Mouse (Mus musculus) gastrocnemius, postnatal 4 days (tissue): Measurements from ENCODE around the gene Pou3f1. TPM values are rescaled to one million over a fixed set of nuclear protein-coding genes. Genes with fewer than 3 reads are reported as not detected.

ENCODE experiments used
- DNase-seq, 2 experiments: peaks; one replicate each; pipeline ENCODE4 v3.0.0; 2021 to 2022; ENCODE audit warnings: low spot score in 2 of 2, mixed read lengths in 2 of 2
- long read RNA-seq, 2 experiments: library from polyadenylated mRNA; stranded (forward); transcript quantifications; one replicate each; pipeline ENCODE4 v2.0.0; 2021
- total RNA-seq, 2 experiments: library from RNA; stranded (reverse); gene quantifications; 2 replicates each; pipeline ENCODE4 v1.2.3; 2021

The Pou3f1 gene
- 1 to 10 TPM; 4.2 to 4.4 TPM for total RNA-seq
- long read RNA-seq, experiment 1, transcript Pou3f1-201 (1 exons, 3,849 nt) = major isoform, 52 of 52 reads
- long read RNA-seq, experiment 1, partial matches to known transcripts = 0 of 52 reads
- long read RNA-seq, experiment 1, other reads (novel, unspliced or antisense) = 0 of 52 reads
- long read RNA-seq, experiment 2, transcript Pou3f1-201 (1 exons, 3,849 nt) = major isoform, 13 of 13 reads
- long read RNA-seq, experiment 2, partial matches to known transcripts = 0 of 13 reads
- long read RNA-seq, experiment 2, other reads (novel, unspliced or antisense) = 0 of 13 reads

GRCm38 (mm10) chr4:124656518-124656853 is at the start of gene Pou3f1:
Gene Pou3f1, plus strand, starts transcription at chr4:124656807.
- no peak for DNase-seq

- peak in 1 of 2 experiments; percentile 47 for DNase-seq
Measured at GRCm38 (mm10) chr4:124607166-124607565, 49.4 kb upstream of the Pou3f1 start.

- no peak for DNase-seq
Measured at GRCm38 (mm10) chr4:124610066-124610465, 46.5 kb upstream of the Pou3f1 start.

GRCm38 (mm10) chr4:124610703-124611102 is 45.9 kb upstream of the Pou3f1 start, which contains the start of gene 3100002H09Rik:
Gene 3100002H09Rik, minus strand, starts transcription at chr4:124610803.
- no peak for DNase-seq

GRCm38 (mm10) chr4:124611768-124612167 is 44.8 kb upstream of the Pou3f1 start:
- no peak for DNase-seq

- DNase-seq = no peak
Measured at GRCm38 (mm10) chr4:124614189-124614588, 42.4 kb upstream of the Pou3f1 start.

GRCm38 (mm10) chr4:124615406-124615960 is 41.1 kb upstream of the Pou3f1 start:
- DNase-seq = no peak

GRCm38 (mm10) chr4:124615986-124616385 is 40.6 kb upstream of the Pou3f1 start:
- no peak for DNase-seq

- no peak for DNase-seq
Measured at GRCm38 (mm10) chr4:124616636-124617035, 40.0 kb upstream of the Pou3f1 start.

- DNase-seq = no peak
Measured at GRCm38 (mm10) chr4:124618599-124618998, 38.0 kb upstream of the Pou3f1 start.

- DNase-seq = no peak
Measured at GRCm38 (mm10) chr4:124621406-124621805, 35.2 kb upstream of the Pou3f1 start.

GRCm38 (mm10) chr4:124622566-124622965 is 34.0 kb upstream of the Pou3f1 start:
- DNase-seq = no peak

GRCm38 (mm10) chr4:124624111-124624581 is 32.5 kb upstream of the Pou3f1 start:
- DNase-seq = peak in 1 of 2 experiments; percentile 20

- DNase-seq = no peak
Measured at GRCm38 (mm10) chr4:124626836-124627235, 29.8 kb upstream of the Pou3f1 start.

- DNase-seq = no peak
Measured at GRCm38 (mm10) chr4:124631456-124631855, 25.2 kb upstream of the Pou3f1 start.

GRCm38 (mm10) chr4:124632856-124633255 is 23.8 kb upstream of the Pou3f1 start:
- no peak for DNase-seq

GRCm38 (mm10) chr4:124633281-124633680 is 23.3 kb upstream of the Pou3f1 start:
- peak in 1 of 2 experiments; percentile 63 for DNase-seq

GRCm38 (mm10) chr4:124639715-124640114 is 16.9 kb upstream of the Pou3f1 start:
- DNase-seq = no peak

- no peak for DNase-seq
Measured at GRCm38 (mm10) chr4:124643859-124644258, 12.7 kb upstream of the Pou3f1 start.

GRCm38 (mm10) chr4:124644974-124645433 is 11.6 kb upstream of the Pou3f1 start:
- DNase-seq = no peak

GRCm38 (mm10) chr4:124646591-124646990 is 10.0 kb upstream of the Pou3f1 start:
- DNase-seq = no peak

GRCm38 (mm10) chr4:124647909-124648308 is 8.7 kb upstream of the Pou3f1 start:
- DNase-seq = no peak

GRCm38 (mm10) chr4:124652886-124653285 is 3.7 kb upstream of the Pou3f1 start:
- DNase-seq = no peak
